Mouse (Mus musculus) heart, embryonic 15.5 days (tissue): ENCODE results near the gene Scel. TPM values are rescaled to one million over a fixed set of nuclear protein-coding genes. Genes with fewer than 3 reads are reported as not detected.

Experiments
- ATAC-seq: fragments of 200-750 bp; cut with Nextera tagmentation; replicated peaks from 2 replicates; pipeline ENCODE4 v1.8.0; 2017; ENCODE audit warnings: low read depth, moderate TSS enrichment; ENCODE audit not compliant: insufficient number of reproducible peaks, insufficient read depth, low FRiP score
- H3K27ac ChIP-seq: fragments of 300-500 bp; sonication (generic); 2 replicates; pipeline ENCODE4 v1.5.1; 2015; ENCODE audit warnings: mild to moderate bottlenecking, inconsistent platforms
- H3K27me3 ChIP-seq: fragments of 300-500 bp; sonication (generic); 2 replicates; pipeline ENCODE4 v1.6.1; 2015; ENCODE audit warnings: inconsistent platforms
- H3K36me3 ChIP-seq: fragments of 300-500 bp; sonication (generic); 2 replicates; pipeline ENCODE4 v1.6.1; 2015; ENCODE audit warnings: mild to moderate bottlenecking, inconsistent platforms
- H3K4me1 ChIP-seq: fragments of 300-500 bp; sonication (generic); replicated peaks from 2 replicates; pipeline ENCODE4 v1.6.1; 2015; ENCODE audit warnings: inconsistent platforms
- H3K4me2 ChIP-seq: fragments of 300-500 bp; sonication (generic); 2 replicates; pipeline ENCODE4 v1.6.1; 2015; ENCODE audit warnings: inconsistent platforms, mild to moderate bottlenecking, moderate library complexity
- H3K4me3 ChIP-seq: fragments of 300-500 bp; sonication (generic); 2 replicates; pipeline ENCODE4 v1.5.1; 2015; ENCODE audit warnings: mild to moderate bottlenecking, inconsistent platforms
- H3K9ac ChIP-seq: fragments of 300-500 bp; sonication (generic); 2 replicates; pipeline ENCODE4 v1.6.1; 2015; ENCODE audit warnings: mild to moderate bottlenecking, inconsistent platforms
- H3K9me3 ChIP-seq: fragments of 300-500 bp; sonication (generic); replicated peaks from 2 replicates; pipeline ENCODE4 v1.6.1; 2016; ENCODE audit warnings: inconsistent platforms
- WGBS: fragments of 180-500 bp; shearing (Covaris S2); methylation state at CpG from one replicate; pipeline ENCODE4 v1.1.7; 2015; ENCODE audit warnings: mixed read lengths; 5-methylcytosine and 5-hydroxymethylcytosine counted together
- polyA plus RNA-seq: library from polyadenylated mRNA; unstranded; fragments of >200 nt; fragmentation: Nextera tagmentation; extraction: Ambion mirVana; gene quantifications from 2 replicates; pipeline ENCODE4 v1.2.1, GENCODE M21; 2015

The Scel gene
- polyA plus RNA-seq, 1 experiment from 2014 or later, result 0.29 TPM

GRCm38 (mm10) chr14:103629639-103630364 is 116.7 kb downstream of the Scel start:
- Histone ChIP-seq H3K9ac (no peak overlapping the region), H3K36me3 (no peaks in the 10 kb centered on the region), H3K27ac (no peak overlapping the region), H3K27me3 (no peaks in the 10 kb centered on the region), H3K4me3 (no peak overlapping the region), H3K4me1 (no peaks in the 10 kb centered on the region), H3K4me2 (no peak overlapping the region), H3K9me3 (no peaks in the 10 kb centered on the region)
- 79% methylated on average over 7 of the region's 7 CpGs for WGBS
- no peak for ATAC-seq

- H3K9me3 ChIP-seq, result no peaks in the 10 kb centered on the region
- H3K9ac ChIP-seq, result no peak overlapping the region
- no peak for ATAC-seq
- H3K36me3 ChIP-seq, result no peaks in the 10 kb centered on the region
- WGBS, result 76% methylated on average over 8 of the region's 8 CpGs
- H3K4me3 ChIP-seq, result no peak overlapping the region
- no peak overlapping the region for H3K4me2 ChIP-seq
- H3K27ac ChIP-seq, result no peak overlapping the region
- H3K27me3 ChIP-seq, result no peaks in the 10 kb centered on the region
- H3K4me1 ChIP-seq, result no peaks in the 10 kb centered on the region
These were observed 117.4 kb downstream of the Scel start for GRCm38 (mm10) chr14:103630545-103630944.

- H3K36me3 ChIP-seq, result no peaks in the 10 kb centered on the region
- H3K27ac ChIP-seq, result no peak overlapping the region
- no peak overlapping the region for H3K4me2 ChIP-seq
- H3K9ac ChIP-seq, result no peak overlapping the region
- H3K9me3 ChIP-seq, result no peaks in the 10 kb centered on the region
- no peak for ATAC-seq
- H3K4me1 ChIP-seq, result no peaks in the 10 kb centered on the region
- 73% methylated on average over 3 of the region's 3 CpGs for WGBS
- H3K27me3 ChIP-seq, result peaks cover 6% of the 10 kb centered on the region
- no peak overlapping the region for H3K4me3 ChIP-seq
These were observed 130.8 kb downstream of the Scel start for GRCm38 (mm10) chr14:103643933-103644332.

- 77% methylated on average over 2 of the region's 2 CpGs for WGBS
- Histone ChIP-seq H3K4me2 (no peak overlapping the region), H3K27me3 (peaks cover 34% of the 10 kb centered on the region), H3K27ac (no peak overlapping the region), H3K9ac (no peak overlapping the region), H3K4me3 (no peak overlapping the region), H3K4me1 (peaks cover 14% of the 10 kb centered on the region; the same call in 1 of the 2 replicates), H3K9me3 (no peaks in the 10 kb centered on the region), H3K36me3 (no peaks in the 10 kb centered on the region)
- no peak for ATAC-seq
These were observed 134.8 kb downstream of the Scel start for GRCm38 (mm10) chr14:103647981-103648380.

- ATAC-seq, result no peak
- no peak overlapping the region for H3K27ac ChIP-seq
- H3K4me3 ChIP-seq, result no peak overlapping the region
- H3K36me3 ChIP-seq, result no peaks in the 10 kb centered on the region
- WGBS, result 52% methylated on average over 12 of the region's 12 CpGs
- H3K9me3 ChIP-seq, result no peaks in the 10 kb centered on the region
- H3K4me1 ChIP-seq, result peaks cover 14% of the 10 kb centered on the region; the same call in 1 of the 2 replicates
- no peak overlapping the region for H3K9ac ChIP-seq
- peaks cover 39% of the 10 kb centered on the region for H3K27me3 ChIP-seq
- no peak overlapping the region for H3K4me2 ChIP-seq
These were observed 135.6 kb downstream of the Scel start for GRCm38 (mm10) chr14:103648623-103649255.

GRCm38 (mm10) chr14:103649302-103649701 is 136.2 kb downstream of the Scel start:
- Histone ChIP-seq H3K4me3 (0 out of 2 replicates have a peak overlapping the region, but pooled peaks have one; percentile 82), H3K9ac (no peak overlapping the region), H3K4me1 (peaks cover 14% of the 10 kb centered on the region; the same call in 1 of the 2 replicates), H3K27me3 (peaks cover 43% of the 10 kb centered on the region), H3K4me2 (peak overlapping the region; percentile 100), H3K36me3 (no peaks in the 10 kb centered on the region), H3K9me3 (no peaks in the 10 kb centered on the region), H3K27ac (no peak overlapping the region)
- WGBS, result 58% methylated on average over 4 of the region's 4 CpGs
- no peak for ATAC-seq

- ATAC-seq, result peak; percentile 91
- under 1% methylated on average over 31 of the region's 32 CpGs for WGBS
- Histone ChIP-seq H3K4me1 (peaks cover 14% of the 10 kb centered on the region; the same call in 1 of the 2 replicates), H3K9ac (peak within 1 kb of the TSS; percentile 57), H3K27ac (peak within 1 kb of the TSS; percentile 47; the same call in 1 of the 2 replicates), H3K9me3 (no peaks in the 10 kb centered on the region), H3K4me2 (peak within 1 kb of the TSS; percentile 100), H3K4me3 (peak within 1 kb of the TSS; percentile 82), H3K27me3 (peaks cover 43% of the 10 kb centered on the region), H3K36me3 (no peaks in the 10 kb centered on the region)
These were observed 136.8 kb downstream of the Scel start, which contains the start of gene Slain1 for GRCm38 (mm10) chr14:103649896-103650334. Gene Slain1, plus strand, starts transcription at chr14:103650228.

- H3K4me1 ChIP-seq, result peaks cover 14% of the 10 kb centered on the region; the same call in 1 of the 2 replicates
- H3K4me2 ChIP-seq, result peak overlapping the region; percentile 100
- peak overlapping the region; percentile 47; the same call in 1 of the 2 replicates for H3K27ac ChIP-seq
- H3K9me3 ChIP-seq, result no peaks in the 10 kb centered on the region
- peak overlapping the region; percentile 82 for H3K4me3 ChIP-seq
- peaks cover 43% of the 10 kb centered on the region for H3K27me3 ChIP-seq
- H3K9ac ChIP-seq, result peak overlapping the region; percentile 57
- peak; percentile 54 for ATAC-seq
- WGBS, result under 1% methylated on average over 47 of the region's 67 CpGs
- no peaks in the 10 kb centered on the region for H3K36me3 ChIP-seq
These were observed 137.4 kb downstream of the Scel start for GRCm38 (mm10) chr14:103650413-103651101.

GRCm38 (mm10) chr14:103651106-103651505 is 138.0 kb downstream of the Scel start:
- Histone ChIP-seq H3K27me3 (peaks cover 43% of the 10 kb centered on the region), H3K4me2 (peak overlapping the region; percentile 100), H3K4me1 (peaks cover 14% of the 10 kb centered on the region; the same call in 1 of the 2 replicates), H3K27ac (no peak overlapping the region), H3K4me3 (peak overlapping the region; percentile 82), H3K9me3 (no peaks in the 10 kb centered on the region), H3K36me3 (no peaks in the 10 kb centered on the region), H3K9ac (peak overlapping the region; percentile 57)
- WGBS, result 6% methylated on average over 11 of the region's 11 CpGs
- no peak for ATAC-seq

GRCm38 (mm10) chr14:103651562-103651961 is 138.4 kb downstream of the Scel start:
- no peaks in the 10 kb centered on the region for H3K36me3 ChIP-seq
- peaks cover 43% of the 10 kb centered on the region for H3K27me3 ChIP-seq
- no peak overlapping the region for H3K27ac ChIP-seq
- H3K4me2 ChIP-seq, result peak overlapping the region; percentile 100
- no peaks in the 10 kb centered on the region for H3K9me3 ChIP-seq
- no peak overlapping the region for H3K9ac ChIP-seq
- ATAC-seq, result no peak
- 68% methylated on average over 2 of the region's 2 CpGs for WGBS
- peaks cover 14% of the 10 kb centered on the region; the same call in 1 of the 2 replicates for H3K4me1 ChIP-seq
- H3K4me3 ChIP-seq, result peak overlapping the region; percentile 82

GRCm38 (mm10) chr14:103652524-103652923 is 139.4 kb downstream of the Scel start:
- Histone ChIP-seq H3K36me3 (no peaks in the 10 kb centered on the region), H3K9ac (no peak overlapping the region), H3K27me3 (peaks cover 43% of the 10 kb centered on the region), H3K27ac (no peak overlapping the region), H3K4me2 (no peak overlapping the region), H3K4me3 (no peak overlapping the region), H3K4me1 (peaks cover 14% of the 10 kb centered on the region; the same call in 1 of the 2 replicates), H3K9me3 (no peaks in the 10 kb centered on the region)
- WGBS, result 85% methylated on average over 5 of the region's 5 CpGs
- no peak for ATAC-seq
